Mouse (Mus musculus) ovary, postnatal 14 days (tissue): ENCODE measurements around the gene Vmn2r112.
"Not testable (repeated sequence)": the region's sequence is repeated elsewhere in the genome, so short reads cannot be mapped to it uniquely, and the experiment has no call there.

Experiments used
- DNase-seq: peaks from one replicate; pipeline ENCODE4 v3.0.0; 2022; ENCODE audit warnings: low spot score

Gene Vmn2r112

GRCm38 (mm10) chr17:22600651-22601050 lies at the start of gene Vmn2r112:
Vmn2r112 (plus strand) TSS chr17:22600951.
- not testable (repeated sequence) for DNase-seq

DNA sequence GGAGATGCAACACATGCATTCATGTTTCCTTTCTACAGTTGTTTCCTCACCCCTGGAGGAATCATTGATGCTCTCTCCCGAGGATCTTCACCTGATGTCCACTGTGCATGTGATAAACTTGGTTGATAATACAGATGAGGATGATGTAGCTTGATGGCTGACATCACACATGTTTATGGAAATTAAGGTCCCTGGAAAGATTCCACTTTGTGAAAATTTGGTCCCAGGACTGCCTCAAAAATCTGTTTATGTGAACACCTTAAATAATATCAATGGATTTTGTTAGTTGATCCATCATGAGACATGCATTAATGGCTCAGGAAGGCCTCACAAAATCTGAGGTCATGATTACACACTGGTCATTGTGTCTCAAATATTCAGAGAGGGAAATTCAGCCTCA lies 27.4 kb upstream of the Vmn2r112 start, which contains the start of gene Vmn2r111:
Gene Vmn2r111, minus strand, starts transcription at position 101 of the 400 bp plus-strand sequence.
- not testable (repeated sequence) for DNase-seq

DNA sequence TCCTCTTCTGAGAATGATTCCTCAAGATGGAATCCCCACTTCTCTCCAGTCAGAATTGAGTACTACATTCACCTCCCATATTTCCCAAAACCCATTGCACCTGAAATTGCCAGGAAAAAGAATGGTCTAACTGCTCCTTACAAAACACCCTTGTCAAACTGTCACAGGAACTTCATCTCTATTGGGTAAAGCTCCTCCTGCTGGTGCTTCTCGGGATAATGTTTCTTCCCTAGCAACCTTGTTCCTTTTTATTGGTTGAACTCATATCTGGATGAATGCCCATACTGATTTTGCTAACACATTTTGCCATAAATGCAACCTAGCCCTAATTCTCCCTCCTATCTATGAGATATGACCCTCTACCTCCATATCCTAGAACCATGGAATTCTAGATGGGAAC lies 29.9 kb downstream of the Vmn2r112 start:
- no peak for DNase-seq
